Mouse (Mus musculus) midbrain, embryonic 12.5 days (tissue): ENCODE results near the gene Sfxn5. TPM values are rescaled to one million over a fixed set of nuclear protein-coding genes. Genes with fewer than 3 reads are reported as not detected.

ENCODE experiments used
- ATAC-seq: fragments of 200-750 bp; cut with Nextera tagmentation; 2 replicates; pipeline ENCODE4 v1.8.0; 2017; ENCODE audit warnings: low read depth, moderate TSS enrichment, moderate library complexity; ENCODE audit not compliant: low FRiP score
- H3K27ac ChIP-seq: fragments of 300-500 bp; sonication (generic); replicated peaks from 2 replicates; pipeline ENCODE4 v1.5.1; 2016; ENCODE audit warnings: mild to moderate bottlenecking
- H3K27me3 ChIP-seq: fragments of 300-500 bp; sonication (generic); 2 replicates; pipeline ENCODE4 v1.6.1; 2016; ENCODE audit warnings: mild to moderate bottlenecking
- H3K36me3 ChIP-seq: fragments of 300-500 bp; sonication (generic); 2 replicates; pipeline ENCODE4 v1.6.1; 2016
- H3K4me1 ChIP-seq: fragments of 300-500 bp; sonication (generic); 2 replicates; pipeline ENCODE4 v1.6.1; 2016
- H3K4me2 ChIP-seq: fragments of 300-500 bp; sonication (generic); replicated peaks from 2 replicates; pipeline ENCODE4 v1.6.1; 2016; ENCODE audit warnings: mild to moderate bottlenecking, moderate library complexity
- H3K4me3 ChIP-seq: fragments of 300-500 bp; sonication (generic); 2 replicates; pipeline ENCODE4 v1.5.1; 2016; ENCODE audit warnings: mild to moderate bottlenecking
- H3K9ac ChIP-seq: fragments of 300-500 bp; sonication (generic); replicated peaks from 2 replicates; pipeline ENCODE4 v1.6.1; 2016; ENCODE audit warnings: mild to moderate bottlenecking, moderate library complexity
- H3K9me3 ChIP-seq: fragments of 300-500 bp; sonication (generic); 2 replicates; pipeline ENCODE4 v1.6.1; 2016; ENCODE audit warnings: mild to moderate bottlenecking
- WGBS: fragments of 180-500 bp; shearing (Covaris S2); methylation state at CpG from one replicate; pipeline ENCODE4 v1.1.7; 2016; 5-methylcytosine and 5-hydroxymethylcytosine counted together
- polyA plus RNA-seq: library from polyadenylated mRNA; unstranded; fragments of >200 nt; fragmentation: Nextera tagmentation; extraction: Ambion mirVana; gene quantifications from 2 replicates; pipeline ENCODE4 v1.2.1, GENCODE M21; 2016

Gene Sfxn5
- polyA plus RNA-seq, 1 experiment from 2014 or later = 8.2 TPM

- H3K9ac ChIP-seq = no peak overlapping the region
- H3K9me3 ChIP-seq = no peaks in the 10 kb centered on the region
- H3K4me2 ChIP-seq = peak overlapping the region; percentile 3; the same call in 1 of the 2 replicates
- no peaks in the 10 kb centered on the region for H3K36me3 ChIP-seq
- H3K27ac ChIP-seq = no peak overlapping the region
- WGBS = 19% methylated on average over 9 of the region's 9 CpGs
- H3K27me3 ChIP-seq = peaks cover 95% of the 10 kb centered on the region
- H3K4me1 ChIP-seq = peaks cover 44% of the 10 kb centered on the region
- ATAC-seq = no peak
- peak overlapping the region; percentile 3; the same call in 1 of the 2 replicates for H3K4me3 ChIP-seq
These were observed 141.3 kb downstream of the Sfxn5 start for GRCm38 (mm10) chr6:85191751-85192440.

- no peak for ATAC-seq
- 1% methylated on average over 13 of the region's 13 CpGs for WGBS
- H3K4me1 ChIP-seq = peaks cover 55% of the 10 kb centered on the region
- no peaks in the 10 kb centered on the region for H3K36me3 ChIP-seq
- no peaks in the 10 kb centered on the region for H3K9me3 ChIP-seq
- H3K27ac ChIP-seq = no peak overlapping the region
- H3K4me3 ChIP-seq = peak overlapping the region; percentile 35
- H3K4me2 ChIP-seq = peak overlapping the region; percentile 51
- peaks cover 97% of the 10 kb centered on the region for H3K27me3 ChIP-seq
- H3K9ac ChIP-seq = 0 out of 2 replicates have a peak overlapping the region, but pooled peaks have one; percentile 37
These were observed 142.6 kb downstream of the Sfxn5 start for GRCm38 (mm10) chr6:85190671-85191070.

DNA sequence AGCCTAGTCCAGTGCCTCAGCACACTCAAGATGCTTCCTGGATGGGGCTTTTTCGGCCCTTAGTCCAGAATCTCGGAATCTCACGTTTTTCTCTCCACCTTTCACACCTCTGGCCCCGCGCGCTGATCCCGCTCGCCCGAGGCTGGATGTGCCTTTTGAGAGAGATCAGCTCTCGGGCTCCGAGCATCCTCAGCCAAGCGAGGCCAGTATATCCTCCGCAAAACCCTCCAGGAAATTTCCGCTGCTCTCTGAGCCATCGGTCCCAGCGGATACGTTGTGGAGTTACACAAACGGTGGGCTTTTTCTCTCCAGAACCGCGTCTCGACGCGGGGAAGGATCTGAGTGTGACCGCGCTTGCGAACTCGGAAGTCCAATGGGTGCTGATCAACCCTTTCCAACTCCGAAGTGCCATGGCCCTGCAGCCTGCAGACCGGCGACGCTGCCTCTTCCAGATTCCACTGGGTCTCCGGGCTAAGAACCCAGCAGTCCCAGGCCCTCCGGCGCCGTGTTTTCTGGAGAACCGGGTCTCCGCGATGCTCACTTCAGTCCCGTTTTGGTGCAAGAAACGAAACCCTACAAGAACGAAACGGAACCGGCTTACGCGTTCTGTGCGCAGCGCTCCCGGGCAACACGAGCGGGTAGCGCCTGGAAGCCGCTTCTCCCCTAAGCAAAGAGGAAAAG is 143.2 kb downstream of the Sfxn5 start:
- peaks cover 100% of the 10 kb centered on the region for H3K27me3 ChIP-seq
- peak overlapping the region; percentile 51 for H3K4me2 ChIP-seq
- no peaks in the 10 kb centered on the region for H3K9me3 ChIP-seq
- H3K27ac ChIP-seq = no peak overlapping the region
- peak overlapping the region; percentile 35 for H3K4me3 ChIP-seq
- under 1% methylated on average over 52 of the region's 52 CpGs for WGBS
- H3K9ac ChIP-seq = 0 out of 2 replicates have a peak overlapping the region, but pooled peaks have one; percentile 37
- no peak for ATAC-seq
- peaks cover 59% of the 10 kb centered on the region for H3K4me1 ChIP-seq
- no peaks in the 10 kb centered on the region for H3K36me3 ChIP-seq

DNA sequence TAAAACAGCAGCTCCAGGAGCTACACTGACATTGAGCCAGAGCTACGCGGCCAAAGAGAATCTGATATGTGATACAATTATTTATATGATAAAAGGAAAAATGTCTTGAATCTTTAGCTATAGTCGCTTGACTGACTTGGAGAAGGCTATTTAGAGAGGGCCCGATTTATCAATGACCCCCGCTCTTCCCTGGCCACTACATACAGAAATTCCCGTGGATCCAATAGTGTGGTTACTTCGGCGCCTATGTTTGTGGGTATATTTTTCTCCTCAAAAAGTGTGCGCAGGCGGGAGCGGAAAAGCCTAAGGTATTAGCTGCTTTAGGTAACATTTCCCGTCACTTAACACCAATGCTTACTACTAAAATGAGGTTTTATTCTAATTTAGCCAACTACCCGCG is 143.9 kb downstream of the Sfxn5 start:
- no peak overlapping the region for H3K27ac ChIP-seq
- no peak overlapping the region for H3K9ac ChIP-seq
- ATAC-seq = no peak
- 6% methylated on average over 14 of the region's 14 CpGs for WGBS
- peak overlapping the region; percentile 51 for H3K4me2 ChIP-seq
- H3K4me1 ChIP-seq = peaks cover 59% of the 10 kb centered on the region
- peak overlapping the region; percentile 54 for H3K4me3 ChIP-seq
- H3K27me3 ChIP-seq = peaks cover 100% of the 10 kb centered on the region
- no peaks in the 10 kb centered on the region for H3K36me3 ChIP-seq
- no peaks in the 10 kb centered on the region for H3K9me3 ChIP-seq

DNA sequence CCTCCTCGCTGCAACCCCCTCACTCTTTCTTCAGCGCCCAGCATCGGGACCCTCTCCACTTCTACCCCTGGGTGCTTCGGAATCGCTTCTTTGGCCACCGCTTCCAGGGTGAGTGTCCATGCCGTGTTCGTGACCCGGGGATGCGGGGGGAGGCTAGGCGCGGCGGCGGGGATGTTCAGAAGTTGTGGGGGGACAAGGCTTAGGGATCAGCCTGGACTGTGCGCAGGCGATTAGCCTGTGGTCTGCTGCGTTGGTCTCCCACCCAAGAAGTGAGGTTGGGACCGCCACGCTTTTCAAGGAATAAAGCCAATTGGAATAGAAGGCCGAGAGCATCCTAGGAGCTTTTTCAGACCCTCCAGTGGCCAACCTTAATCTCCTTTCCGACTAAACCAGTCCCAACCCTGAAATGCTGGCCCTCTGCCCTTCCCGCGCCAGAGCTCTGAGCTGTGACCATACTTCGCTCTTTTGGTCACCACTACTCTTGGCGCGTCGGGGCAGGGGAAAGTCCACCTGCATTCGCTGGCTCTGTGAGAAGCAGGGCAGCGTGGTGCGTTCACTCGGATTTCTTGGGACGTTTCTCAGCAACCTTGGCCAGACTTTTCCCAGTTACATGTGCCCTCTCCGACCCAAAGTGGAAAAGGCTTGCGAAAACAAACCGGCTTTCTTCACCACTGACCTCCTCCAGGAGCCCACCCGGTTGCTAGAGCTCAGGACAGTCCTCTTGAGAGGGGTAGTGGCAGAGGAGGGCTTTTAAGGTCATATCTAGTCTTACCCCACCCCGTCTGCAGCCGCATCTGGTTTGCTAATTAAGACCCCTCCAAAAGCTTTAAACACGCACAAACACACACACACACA is 144.7 kb downstream of the Sfxn5 start:
- Histone ChIP-seq H3K9me3 (no peaks in the 10 kb centered on the region), H3K36me3 (no peaks in the 10 kb centered on the region), H3K27me3 (peaks cover 98% of the 10 kb centered on the region), H3K4me1 (peaks cover 53% of the 10 kb centered on the region), H3K4me2 (peak overlapping the region; percentile 93), H3K4me3 (peak overlapping the region; percentile 54), H3K27ac (peak overlapping the region; percentile 25; the same call in 1 of the 2 replicates), H3K9ac (peak overlapping the region; percentile 61)
- ATAC-seq = no peak
- under 1% methylated on average over 39 of the region's 39 CpGs for WGBS

DNA sequence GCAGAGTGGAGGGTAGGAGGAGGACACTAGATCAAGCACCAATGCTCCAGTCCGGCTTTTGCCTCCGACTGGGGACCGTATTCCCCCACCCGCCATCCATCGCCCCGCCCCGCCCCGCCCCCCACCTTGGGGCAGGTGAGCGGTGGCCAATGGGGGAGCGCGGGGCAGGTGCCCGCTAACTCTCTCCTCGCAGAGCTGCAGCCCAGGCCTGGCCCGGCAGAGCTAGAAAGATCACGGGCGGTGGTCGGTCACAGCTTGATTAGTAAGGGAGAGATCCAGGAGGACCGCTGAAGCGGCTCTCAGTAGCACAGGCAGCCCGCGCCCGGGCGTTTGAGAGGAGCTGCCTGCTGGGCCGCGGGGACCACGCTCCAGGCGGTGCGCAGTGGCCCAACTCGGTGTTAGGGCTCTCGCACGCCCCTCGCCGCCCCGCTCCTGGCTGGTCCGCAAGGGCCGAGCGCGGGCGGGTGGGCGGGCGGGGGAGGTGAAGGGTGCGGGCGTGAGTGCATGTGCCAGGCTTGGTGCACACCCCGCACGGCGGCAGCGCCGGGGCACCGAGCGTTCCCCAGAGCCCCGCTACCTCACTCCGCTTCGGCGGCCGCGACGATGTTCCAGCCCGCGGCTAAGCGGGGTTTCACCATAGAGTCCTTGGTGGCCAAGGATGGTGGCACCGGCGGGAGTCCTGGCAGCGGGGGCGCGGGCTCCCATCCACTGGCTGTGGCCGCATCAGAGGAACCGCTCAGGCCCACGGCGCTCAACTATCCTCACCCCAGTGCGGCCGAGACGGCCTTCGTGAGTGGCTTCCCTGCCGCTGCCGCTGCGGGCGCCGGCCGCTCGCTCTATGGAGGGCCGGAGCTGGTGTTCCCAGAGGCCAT is 145.6 kb downstream of the Sfxn5 start, which contains the start of gene Emx1:
Gene Emx1 (plus strand): TSS at position 99 of the 872 bp plus-strand sequence.
- Histone ChIP-seq H3K4me2 (peak within 1 kb of the TSS; percentile 93), H3K9me3 (no peaks in the 10 kb centered on the region), H3K36me3 (no peaks in the 10 kb centered on the region), H3K27me3 (peaks cover 89% of the 10 kb centered on the region), H3K4me1 (peaks cover 47% of the 10 kb centered on the region), H3K9ac (peak within 1 kb of the TSS; percentile 61), H3K4me3 (peak within 1 kb of the TSS; percentile 54), H3K27ac (peak within 1 kb of the TSS; percentile 25; the same call in 1 of the 2 replicates)
- under 1% methylated on average over 54 of the region's 81 CpGs for WGBS
- peak; percentile 76 for ATAC-seq

GRCm38 (mm10) chr6:85186744-85187059 is 146.5 kb downstream of the Sfxn5 start:
- Histone ChIP-seq H3K4me2 (peak overlapping the region; percentile 93), H3K9ac (no peak overlapping the region)
- WGBS = under 1% methylated on average over 15 of the region's 15 CpGs

GRCm38 (mm10) chr6:85186033-85186743 is 147.0 kb downstream of the Sfxn5 start:
- H3K27ac ChIP-seq = no peak overlapping the region
- H3K4me1 ChIP-seq = peaks cover 47% of the 10 kb centered on the region
- peak overlapping the region; percentile 54 for H3K4me3 ChIP-seq
- no peaks in the 10 kb centered on the region for H3K9me3 ChIP-seq
- peak overlapping the region; percentile 93 for H3K4me2 ChIP-seq
- peaks cover 80% of the 10 kb centered on the region for H3K27me3 ChIP-seq
- ATAC-seq = no peak
- WGBS = 2% methylated on average over 33 of the region's 33 CpGs
- H3K9ac ChIP-seq = no peak overlapping the region
- no peaks in the 10 kb centered on the region for H3K36me3 ChIP-seq

More at GRCm38 (mm10) chr6:85186744-85187059, 146.5 kb downstream of the Sfxn5 start:
- peak overlapping the region; percentile 54 for H3K4me3 ChIP-seq
- peaks cover 47% of the 10 kb centered on the region for H3K4me1 ChIP-seq
- no peaks in the 10 kb centered on the region for H3K36me3 ChIP-seq
- no peaks in the 10 kb centered on the region for H3K9me3 ChIP-seq
- peaks cover 81% of the 10 kb centered on the region for H3K27me3 ChIP-seq
- no peak for ATAC-seq
- H3K27ac ChIP-seq = no peak overlapping the region

- ATAC-seq = no peak
- Histone ChIP-seq H3K4me3 (no peak overlapping the region), H3K4me1 (peaks cover 31% of the 10 kb centered on the region), H3K27me3 (peaks cover 57% of the 10 kb centered on the region), H3K27ac (no peak overlapping the region), H3K9me3 (no peaks in the 10 kb centered on the region), H3K4me2 (no peak overlapping the region), H3K36me3 (no peaks in the 10 kb centered on the region), H3K9ac (no peak overlapping the region)
- WGBS = 64% methylated on average over 3 of the region's 3 CpGs
These were observed 149.3 kb downstream of the Sfxn5 start for GRCm38 (mm10) chr6:85183951-85184350.

DNA sequence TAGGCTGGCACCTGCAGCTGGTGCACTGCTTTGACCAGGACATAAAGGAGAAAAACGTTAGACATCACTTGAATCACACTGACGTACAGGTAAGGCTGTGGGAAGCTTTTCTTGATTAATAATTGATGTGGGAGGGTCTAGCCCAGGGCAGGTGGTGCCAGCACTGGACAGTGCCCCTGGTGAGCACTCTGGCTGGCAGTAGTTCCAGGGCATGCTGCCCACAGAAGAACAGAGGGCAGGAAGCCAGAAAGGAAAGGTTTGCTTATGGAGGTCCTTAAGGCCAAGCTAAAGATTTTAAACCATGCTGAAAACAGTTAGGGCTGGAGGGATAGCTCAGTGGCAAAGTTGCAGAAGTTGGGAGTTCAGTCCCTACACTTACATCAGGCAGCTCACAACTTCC is 153.2 kb downstream of the Sfxn5 start:
- Histone ChIP-seq H3K36me3 (no peaks in the 10 kb centered on the region), H3K4me3 (no peak overlapping the region), H3K27ac (no peak overlapping the region), H3K4me2 (no peak overlapping the region), H3K27me3 (peaks cover 18% of the 10 kb centered on the region), H3K9me3 (no peaks in the 10 kb centered on the region), H3K4me1 (no peaks in the 10 kb centered on the region), H3K9ac (no peak overlapping the region)
- 78% methylated on average over 2 of the region's 2 CpGs for WGBS
- no peak for ATAC-seq
